Mouse (Mus musculus): ENCODE measurements at regions not wholly inside any gene's neighbourhood (a gene's known extent, or its start where the extent isn't known, plus 50 kb on each side); places are given as distances from the start of the nearest gene placed in this dataset.
"Not testable (repeated sequence)": the region's sequence is repeated elsewhere in the genome, so short reads cannot be mapped to it uniquely, and the experiment has no call there.

- DNase-seq = no peak
Observed at GRCm38 (mm10) chr9:30662456-30662855, 235.5 kb downstream of the Snx19 start.

GRCm38 (mm10) chr9:30653961-30654360 lies 227.1 kb downstream of the Snx19 start:
- no peak for DNase-seq

GRCm38 (mm10) chr9:30653210-30653609 lies 226.3 kb downstream of the Snx19 start:
- DNase-seq = no peak

DNA sequence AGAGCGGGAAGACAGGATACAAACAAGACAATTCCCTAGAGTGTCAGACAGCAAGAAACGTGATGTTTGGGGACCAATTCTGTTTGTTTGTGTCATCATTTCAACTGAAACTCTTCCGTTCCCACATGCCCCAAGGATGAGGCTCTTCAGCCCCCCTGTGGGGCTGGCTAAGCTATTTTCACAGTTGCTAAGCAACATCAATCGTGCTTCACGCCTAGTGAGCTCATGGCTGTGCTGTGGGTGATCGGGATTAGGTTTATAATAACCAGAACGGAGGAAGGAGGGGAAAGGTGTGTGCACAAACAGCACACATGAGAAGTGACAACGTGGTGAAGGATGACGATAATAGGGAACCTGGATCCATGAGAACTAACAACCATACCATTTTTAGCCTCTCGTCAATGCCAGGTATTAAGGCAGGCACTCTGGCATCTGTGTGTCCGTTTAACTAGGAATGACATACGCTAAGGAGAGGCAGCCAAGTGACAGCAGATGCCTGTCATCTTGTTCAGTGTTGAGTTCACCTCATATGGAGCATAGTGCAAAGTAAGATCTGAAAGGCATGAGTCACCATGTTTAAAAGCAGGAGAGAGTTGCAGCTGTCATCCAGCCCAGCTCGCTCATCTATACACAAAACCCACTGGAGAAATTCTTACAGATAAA lies 222.6 kb downstream of the Snx19 start:
- DNase-seq = no peak

DNA sequence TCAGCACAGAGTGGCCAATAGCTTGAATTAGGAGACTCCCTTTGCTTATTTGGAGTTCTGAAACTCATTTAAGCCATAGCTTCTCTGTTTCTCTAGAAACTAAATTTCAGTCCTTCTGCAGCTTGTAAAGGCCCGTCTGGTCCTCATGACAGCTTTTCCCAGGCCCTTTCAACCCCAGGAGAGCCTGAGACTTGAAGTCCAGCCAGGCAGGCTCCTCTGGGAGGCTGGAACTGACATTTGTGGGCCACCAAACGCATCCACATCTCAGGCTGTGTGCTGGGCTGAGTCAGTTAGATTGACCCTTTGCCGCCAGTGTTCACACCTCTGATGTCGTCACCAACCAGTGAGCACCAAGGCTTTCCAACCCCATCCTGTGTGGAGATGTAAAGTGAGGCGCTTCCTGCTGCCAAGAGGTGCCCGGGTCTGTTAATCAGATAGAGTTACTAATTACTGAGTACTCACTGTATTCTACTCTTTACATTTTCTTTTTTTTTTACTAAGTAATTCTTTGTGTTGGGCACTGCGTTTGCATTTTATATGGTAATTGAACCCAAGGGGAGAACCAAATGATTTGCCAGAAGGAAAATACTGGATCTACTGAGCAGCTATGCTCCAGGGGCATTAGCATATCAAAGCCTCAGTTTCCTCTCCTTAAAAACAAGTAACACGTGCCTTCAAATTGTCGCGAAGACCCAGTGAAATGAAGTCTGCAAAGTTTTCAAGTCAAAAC lies 207.0 kb downstream of the Snx19 start:
- no peak for DNase-seq

GRCm38 (mm10) chr9:30632164-30633146 lies 205.5 kb downstream of the Snx19 start:
- peak; percentile 22 for DNase-seq

GRCm38 (mm10) chr9:30625635-30626034 lies 198.7 kb downstream of the Snx19 start:
- DNase-seq = no peak

GRCm38 (mm10) chr9:30625090-30625489 lies 198.2 kb downstream of the Snx19 start:
- DNase-seq = no peak

GRCm38 (mm10) chr9:30624481-30624880 lies 197.6 kb downstream of the Snx19 start:
- no peak for DNase-seq

GRCm38 (mm10) chr9:30619325-30619724 lies 192.4 kb downstream of the Snx19 start:
- DNase-seq = no peak

DNA sequence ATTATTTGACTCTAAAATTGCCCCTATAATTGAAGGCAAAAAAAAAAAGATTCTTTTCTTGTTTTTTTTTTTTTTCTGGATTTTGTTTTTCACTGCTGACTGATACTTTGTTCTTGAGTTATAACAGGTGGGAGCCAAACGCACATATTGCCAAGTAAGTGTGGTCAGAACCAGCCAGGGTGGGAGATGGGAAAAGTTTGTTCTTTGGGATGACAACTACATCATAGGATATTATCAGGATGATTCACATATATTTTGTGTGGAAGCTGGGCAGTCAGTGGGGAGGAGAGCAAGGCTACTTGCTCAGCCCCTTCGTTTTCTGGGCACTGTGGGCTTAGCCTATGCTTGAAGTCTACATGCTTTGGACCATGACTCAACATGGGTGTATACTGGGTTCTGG lies 191.3 kb downstream of the Snx19 start:
- DNase-seq = no peak

GRCm38 (mm10) chr9:30613715-30614114 lies 186.8 kb downstream of the Snx19 start:
- DNase-seq = no peak

DNA sequence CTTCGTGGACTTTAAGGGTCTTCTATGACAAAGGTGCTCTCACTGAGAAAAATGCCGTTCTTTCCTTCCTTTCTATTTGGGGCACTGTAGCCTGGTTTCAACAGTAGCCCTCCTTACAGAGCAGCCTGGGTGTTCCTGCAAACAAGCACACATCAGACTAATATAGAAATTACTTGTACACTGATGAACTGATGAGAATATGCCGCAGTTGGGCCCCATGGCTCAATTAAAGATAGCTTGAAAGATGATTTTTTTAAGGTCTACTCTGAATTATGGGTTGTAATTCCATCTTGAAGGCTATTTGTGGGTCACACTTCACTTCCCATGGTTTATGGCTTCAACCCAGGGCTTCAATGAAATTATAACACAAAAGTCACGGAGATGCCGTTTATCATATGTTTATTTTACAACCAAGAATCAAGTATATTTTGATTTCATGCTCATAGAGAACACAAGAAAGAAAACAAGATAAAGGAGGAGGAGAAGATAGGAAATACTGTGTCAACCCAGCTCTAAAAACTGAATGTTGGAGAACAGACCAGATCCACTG lies 186.2 kb downstream of the Snx19 start:
- DNase-seq = no peak

DNA sequence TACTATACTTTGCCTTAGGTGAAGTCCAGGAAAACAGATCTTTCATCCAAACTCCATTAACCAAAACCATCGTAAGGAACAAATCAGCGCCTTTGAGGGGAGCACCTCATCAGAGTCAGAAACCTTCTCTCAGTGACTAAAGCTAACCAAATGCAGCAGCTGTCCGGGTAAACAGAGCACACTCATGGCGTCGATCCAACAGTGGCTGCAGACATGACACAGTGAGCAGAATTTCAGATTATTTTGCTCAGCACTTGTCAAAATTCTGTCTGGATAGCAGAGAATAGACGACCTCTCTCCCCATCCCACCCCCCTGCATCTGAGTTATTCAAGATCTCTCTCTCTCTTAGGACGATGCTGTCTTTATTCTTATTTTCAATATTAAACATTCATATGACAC lies 183.4 kb downstream of the Snx19 start:
- DNase-seq = no peak

DNA sequence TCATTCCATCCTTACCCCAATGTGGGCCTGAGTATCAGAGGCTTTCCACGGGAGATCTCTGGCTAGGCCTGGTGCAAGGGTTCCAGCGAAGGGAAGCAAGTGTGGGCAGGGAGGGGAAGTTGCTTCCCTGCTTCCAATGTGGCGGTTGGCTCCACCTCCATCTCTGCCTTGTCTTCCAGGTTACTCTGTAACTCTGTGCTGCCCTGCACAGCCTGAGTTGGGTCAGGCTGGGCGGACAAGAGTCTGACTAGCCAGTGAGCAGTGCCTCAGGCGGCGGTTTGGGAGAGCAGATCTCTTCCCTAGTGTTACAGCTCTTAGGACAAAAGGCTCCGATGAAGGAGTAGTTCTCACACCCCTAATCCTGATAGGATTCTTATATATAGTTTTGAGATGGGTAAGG lies 172.8 kb downstream of the Snx19 start:
- no peak for DNase-seq

GRCm38 (mm10) chr9:30597691-30598090 lies 170.8 kb downstream of the Snx19 start:
- no peak for DNase-seq

GRCm38 (mm10) chr9:30597092-30597491 lies 170.2 kb downstream of the Snx19 start:
- DNase-seq = not testable (repeated sequence)

DNA sequence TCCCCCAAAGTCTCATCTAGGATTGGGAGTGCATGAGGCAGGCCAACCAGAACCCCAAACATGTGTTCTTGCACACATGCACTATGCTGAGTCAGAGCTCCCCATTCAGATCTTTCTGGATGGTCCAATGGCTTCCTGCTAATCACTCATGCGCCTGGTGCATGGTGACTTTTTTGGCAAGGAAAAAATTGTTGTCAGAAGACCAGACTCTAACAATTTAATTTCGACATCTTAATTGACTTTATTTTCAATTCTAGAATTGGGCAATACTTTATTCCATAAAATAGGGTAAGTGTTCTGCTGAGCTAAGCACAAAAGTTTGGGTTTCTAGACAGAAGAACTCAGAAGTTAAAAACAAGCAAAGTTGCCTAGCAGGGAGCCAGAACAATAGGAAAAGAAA lies 165.7 kb downstream of the Snx19 start:
- DNase-seq = no peak

GRCm38 (mm10) chr9:30591246-30591645 lies 164.3 kb downstream of the Snx19 start:
- no peak for DNase-seq

GRCm38 (mm10) chr9:30590661-30591179 lies 163.8 kb downstream of the Snx19 start:
- DNase-seq = peak; percentile 19

DNA sequence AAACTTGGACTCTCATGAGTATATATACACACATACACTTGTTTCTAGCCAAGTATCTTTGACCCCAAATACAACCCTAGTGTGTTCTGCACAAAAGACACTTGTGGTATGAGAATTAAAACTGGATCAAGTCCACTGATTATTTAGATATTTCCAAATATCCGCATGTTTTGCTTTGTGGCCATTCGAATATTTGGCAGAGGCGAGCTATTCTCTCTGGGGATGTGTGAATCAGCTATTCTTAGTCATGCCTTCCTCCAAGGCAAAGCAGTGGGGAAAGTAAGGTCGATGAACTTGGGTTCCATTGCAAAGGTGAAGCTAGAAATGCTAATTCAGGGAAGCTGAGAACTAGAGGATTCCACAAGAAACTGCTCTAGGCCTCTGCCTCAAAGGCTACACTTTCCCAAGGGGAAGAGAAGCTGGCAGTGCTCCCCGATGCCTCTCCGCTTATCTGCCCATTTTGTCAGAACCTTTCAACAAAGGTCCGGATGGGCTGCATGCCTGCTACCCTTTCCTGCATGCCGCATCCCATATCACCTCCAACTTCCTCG lies 154.4 kb downstream of the Snx19 start:
- no peak for DNase-seq

- DNase-seq = no peak
Observed at GRCm38 (mm10) chr9:30580500-30580899, 153.6 kb downstream of the Snx19 start.

GRCm38 (mm10) chr9:30578213-30578612 lies 151.3 kb downstream of the Snx19 start:
- no peak for DNase-seq

Data from right cerebral cortex, postnatal 4 days (tissue).